Mouse (Mus musculus) liver, postnatal 0 days (tissue): Measurements from ENCODE around the gene Dlgap4.

Experiments used
- CTCF ChIP-seq: sonication (generic); IDR thresholded peaks from 2 replicates; pipeline ENCODE4 v1.5.1; 2016; ENCODE audit warnings: antibody characterized with exemption, low read depth
- EP300 ChIP-seq: IDR thresholded peaks from 2 replicates; pipeline ENCODE4 v1.6.1; 2016; ENCODE audit warnings: antibody characterized with exemption, low read depth, mild to moderate bottlenecking

- TF ChIP-seq CTCF: no peak
- peak; percentile 91 for TF ChIP-seq EP300
Measured at GRCm38 (mm10) chr2:156783349-156783728, 169.8 kb downstream of the Dlgap4 start.
